Mouse (Mus musculus): ENCODE results near the gene Rnf186. TPM values are rescaled to one million over a fixed set of nuclear protein-coding genes. Genes with fewer than 3 reads are reported as not detected.

The Rnf186 gene
- polyA plus RNA-seq, 1 experiment from 2014 or later = 2.3 TPM

- ATAC-seq (ENCODE audit: borderline replicate concordance, extremely low read depth, low FRiP score, low TSS enrichment) = peak; percentile 50; the same call in 1 of the 2 replicates
- no peaks in the 10 kb centered on the region for H3K27me3 ChIP-seq
Measured at GRCm38 (mm10) chr4:138943730-138944129, 23.2 kb upstream of the Rnf186 start.

GRCm38 (mm10) chr4:138948257-138948656, 18.7 kb upstream of the Rnf186 start:
- Histone ChIP-seq H3K9ac (no peak overlapping the region), H3K27ac (no peak overlapping the region), H3K27me3 (no peaks in the 10 kb centered on the region), H3K4me1 (no peaks in the 10 kb centered on the region), H3K36me3 (no peaks in the 10 kb centered on the region), H3K4me2 (no peak overlapping the region), H3K9me3 (no peaks in the 10 kb centered on the region), H3K4me3 (no peak overlapping the region)
- WGBS = 82% methylated on average over 2 of the region's 2 CpGs
- no peak for ATAC-seq (ENCODE audit: borderline replicate concordance, extremely low read depth, low FRiP score, low TSS enrichment)

More at GRCm38 (mm10) chr4:138943730-138944129, 23.2 kb upstream of the Rnf186 start:
- Histone ChIP-seq H3K9ac (no peak overlapping the region), H3K4me3 (peak overlapping the region; percentile 34), H3K4me2 (peak overlapping the region; percentile 41; the same call in 1 of the 2 replicates), H3K4me1 (peaks cover 21% of the 10 kb centered on the region), H3K36me3 (no peaks in the 10 kb centered on the region), H3K27ac (no peak overlapping the region), H3K9me3 (no peaks in the 10 kb centered on the region)
- 29% methylated on average over 15 of the region's 15 CpGs for WGBS

GRCm38 (mm10) chr4:138958612-138959011, 8.3 kb upstream of the Rnf186 start:
- no peak overlapping the region for H3K27ac ChIP-seq
- 79% methylated on average over 9 of the region's 9 CpGs for WGBS
- H3K4me3 ChIP-seq = no peak overlapping the region
- H3K27me3 ChIP-seq = no peaks in the 10 kb centered on the region
- H3K4me2 ChIP-seq = no peak overlapping the region
- no peaks in the 10 kb centered on the region for H3K36me3 ChIP-seq
- H3K9ac ChIP-seq = no peak overlapping the region
- no peaks in the 10 kb centered on the region for H3K4me1 ChIP-seq
- ATAC-seq (ENCODE audit: borderline replicate concordance, extremely low read depth, low FRiP score, low TSS enrichment) = no peak
- no peaks in the 10 kb centered on the region for H3K9me3 ChIP-seq

- H3K9me3 ChIP-seq = no peaks in the 10 kb centered on the region
- H3K27ac ChIP-seq = no peak overlapping the region
- H3K4me3 ChIP-seq = no peak overlapping the region
- WGBS = 82% methylated on average over 15 of the region's 15 CpGs
- no peaks in the 10 kb centered on the region for H3K27me3 ChIP-seq
- H3K4me1 ChIP-seq = no peaks in the 10 kb centered on the region
- H3K4me2 ChIP-seq = no peak overlapping the region
- no peaks in the 10 kb centered on the region for H3K36me3 ChIP-seq
- no peak overlapping the region for H3K9ac ChIP-seq
- no peak for ATAC-seq (ENCODE audit: borderline replicate concordance, extremely low read depth, low FRiP score, low TSS enrichment)
Measured at GRCm38 (mm10) chr4:138959120-138959519, 7.8 kb upstream of the Rnf186 start.

GRCm38 (mm10) chr4:138959926-138960325, 7.0 kb upstream of the Rnf186 start:
- Histone ChIP-seq H3K27ac (no peak overlapping the region), H3K4me1 (no peaks in the 10 kb centered on the region), H3K9me3 (no peaks in the 10 kb centered on the region), H3K4me2 (no peak overlapping the region), H3K27me3 (no peaks in the 10 kb centered on the region), H3K4me3 (no peak overlapping the region), H3K9ac (no peak overlapping the region), H3K36me3 (no peaks in the 10 kb centered on the region)
- no peak for ATAC-seq (ENCODE audit: borderline replicate concordance, extremely low read depth, low FRiP score, low TSS enrichment)
- whole genome bisulfite sequencing = 71% methylated on average over 7 of the region's 7 CpGs

GRCm38 (mm10) chr4:138962719-138963118, 4.2 kb upstream of the Rnf186 start:
- WGBS = 79% methylated on average over 5 of the region's 5 CpGs
- no peak overlapping the region for H3K9ac ChIP-seq
- no peak for ATAC-seq (ENCODE audit: borderline replicate concordance, extremely low read depth, low FRiP score, low TSS enrichment)
- H3K27ac ChIP-seq = no peak overlapping the region
- H3K4me2 ChIP-seq = no peak overlapping the region
- H3K36me3 ChIP-seq = no peaks in the 10 kb centered on the region
- H3K27me3 ChIP-seq = no peaks in the 10 kb centered on the region
- H3K4me3 ChIP-seq = no peak overlapping the region
- peaks cover 11% of the 10 kb centered on the region; the same call in 1 of the 2 replicates for H3K4me1 ChIP-seq
- no peaks in the 10 kb centered on the region for H3K9me3 ChIP-seq

GRCm38 (mm10) chr4:138965871-138966270, 1.0 kb upstream of the Rnf186 start:
- no peak for ATAC-seq (ENCODE audit: borderline replicate concordance, extremely low read depth, low FRiP score, low TSS enrichment)
- H3K27ac ChIP-seq = no peak overlapping the region

GRCm38 (mm10) chr4:138967485-138967884, 573 bp downstream of the Rnf186 start:
- no peak overlapping the region for H3K9ac ChIP-seq
- no peak overlapping the region for H3K4me3 ChIP-seq

More at GRCm38 (mm10) chr4:138965871-138966270, 1.0 kb upstream of the Rnf186 start:
- Histone ChIP-seq H3K36me3 (no peaks in the 10 kb centered on the region), H3K27me3 (no peaks in the 10 kb centered on the region), H3K4me2 (no peak overlapping the region), H3K9ac (no peak overlapping the region), H3K9me3 (no peaks in the 10 kb centered on the region), H3K4me1 (peaks cover 21% of the 10 kb centered on the region), H3K4me3 (no peak overlapping the region)
- 40% methylated on average over 5 of the region's 5 CpGs for WGBS

GRCm38 (mm10) chr4:138968772-138969556, 2.1 kb downstream of the Rnf186 start:
- Histone ChIP-seq H3K4me1 (peaks cover 36% of the 10 kb centered on the region), H3K4me2 (no peak overlapping the region), H3K27ac (peak overlapping the region; percentile 37; the same call in 1 of the 2 replicates), H3K9me3 (no peaks in the 10 kb centered on the region), H3K27me3 (no peaks in the 10 kb centered on the region), H3K9ac (no peak overlapping the region), H3K4me3 (no peak overlapping the region), H3K36me3 (no peaks in the 10 kb centered on the region)
- 42% methylated on average over 16 of the region's 16 CpGs for WGBS
- ATAC-seq (ENCODE audit: borderline replicate concordance, extremely low read depth, low FRiP score, low TSS enrichment) = no peak

More at GRCm38 (mm10) chr4:138967485-138967884, 573 bp downstream of the Rnf186 start:
- Histone ChIP-seq H3K4me2 (no peak overlapping the region), H3K27me3 (no peaks in the 10 kb centered on the region), H3K4me1 (peaks cover 29% of the 10 kb centered on the region), H3K9me3 (no peaks in the 10 kb centered on the region), H3K36me3 (no peaks in the 10 kb centered on the region), H3K27ac (no peak overlapping the region; the same call in 1 of the 2 replicates)
- 84% methylated on average over 15 of the region's 15 CpGs for WGBS
- no peak for ATAC-seq (ENCODE audit: borderline replicate concordance, extremely low read depth, low FRiP score, low TSS enrichment)

- ATAC-seq (ENCODE audit: borderline replicate concordance, extremely low read depth, low FRiP score, low TSS enrichment) = no peak
- Histone ChIP-seq H3K9ac (no peak overlapping the region), H3K4me2 (no peak overlapping the region), H3K4me1 (peaks cover 36% of the 10 kb centered on the region), H3K27ac (peak overlapping the region; percentile 37; the same call in 1 of the 2 replicates), H3K9me3 (no peaks in the 10 kb centered on the region), H3K36me3 (no peaks in the 10 kb centered on the region), H3K4me3 (no peak overlapping the region), H3K27me3 (no peaks in the 10 kb centered on the region)
- 21% methylated on average over 9 of the region's 9 CpGs for WGBS
Measured at GRCm38 (mm10) chr4:138969736-138970135, 2.8 kb downstream of the Rnf186 start.

GRCm38 (mm10) chr4:138971371-138971770, 4.5 kb downstream of the Rnf186 start:
- Histone ChIP-seq H3K9ac (no peak overlapping the region), H3K4me1 (peaks cover 33% of the 10 kb centered on the region), H3K4me2 (no peak overlapping the region), H3K9me3 (no peaks in the 10 kb centered on the region), H3K27ac (no peak overlapping the region), H3K27me3 (no peaks in the 10 kb centered on the region), H3K36me3 (no peaks in the 10 kb centered on the region), H3K4me3 (no peak overlapping the region)
- ATAC-seq (ENCODE audit: borderline replicate concordance, extremely low read depth, low FRiP score, low TSS enrichment) = no peak
- WGBS = 93% methylated on average over 6 of the region's 6 CpGs

- Histone ChIP-seq H3K4me1 (peaks cover 29% of the 10 kb centered on the region), H3K4me2 (peak overlapping the region; percentile 88), H3K9me3 (no peaks in the 10 kb centered on the region), H3K36me3 (no peaks in the 10 kb centered on the region), H3K27me3 (no peaks in the 10 kb centered on the region), H3K27ac (peak overlapping the region; percentile 90), H3K4me3 (peak overlapping the region; percentile 72), H3K9ac (peak overlapping the region; percentile 73)
- WGBS = 15% methylated on average over 20 of the region's 20 CpGs
- ATAC-seq (ENCODE audit: borderline replicate concordance, extremely low read depth, low FRiP score, low TSS enrichment) = peak; percentile 58; the same call in 1 of the 2 replicates
Measured at GRCm38 (mm10) chr4:138972139-138972826, 5.4 kb downstream of the Rnf186 start.

Data from lung, embryonic 15.5 days (tissue).